Mouse (Mus musculus): Measurements from ENCODE around the gene Rpl14.

- no peak for TF ChIP-seq CTCF (IDR thresholded peaks at IDR 0.05; ENCODE audit: low read depth)
- TF ChIP-seq EP300 (IDR thresholded peaks at IDR 0.05; ENCODE audit: low read depth): no peak
Measured at GRCm38 (mm10) chr9:120594839-120595238, 23.6 kb downstream of the Rpl14 start.
